Mouse (Mus musculus): ENCODE results near the gene Ift140. TPM values are rescaled to one million over a fixed set of nuclear protein-coding genes. Genes with fewer than 3 reads are reported as not detected.

The Ift140 gene
- polyA plus RNA-seq, 1 experiment from 2014 or later: 20.1 TPM

GRCm38 (mm10) chr17:25083444-25083931 lies 67.6 kb downstream of the Ift140 start, which contains the start of gene Tmem204:
TSS of gene Tmem204 (minus strand) at chr17:25083591.
- Histone ChIP-seq H3K4me3 (ENCODE audit: low read depth, low read length) (no peak within 1 kb of the TSS), H3K27ac (ENCODE audit: low read length) (no peak within 1 kb of the TSS), H3K4me1 (ENCODE audit: control insufficient read depth, insufficient read depth, low read length) (no peaks in the 10 kb centered on the region), H3K4me2 (ENCODE audit: low read length) (no peak within 1 kb of the TSS), H3K9me3 (replicated peaks; ENCODE audit: control insufficient read depth, low read length, poor library complexity, severe bottlenecking) (no peaks in the 10 kb centered on the region), H3K36me3 (ENCODE audit: control insufficient read depth, insufficient read depth, low read length) (no peaks in the 10 kb centered on the region; the same call in 1 of the 2 replicates), H3K9ac (ENCODE audit: low read depth, low read length) (no peak within 1 kb of the TSS), H3K27me3 (ENCODE audit: control insufficient read depth, insufficient read depth, low read depth, low read length) (no peaks in the 10 kb centered on the region)
- 70% methylated on average over 7 of the region's 7 CpGs for WGBS
- no peak for ATAC-seq

GRCm38 (mm10) chr17:25084835-25085385 lies 69.0 kb downstream of the Ift140 start:
- 81% methylated on average over 13 of the region's 13 CpGs for WGBS
- Histone ChIP-seq H3K9me3 (replicated peaks; ENCODE audit: control insufficient read depth, low read length, poor library complexity, severe bottlenecking) (no peaks in the 10 kb centered on the region), H3K27me3 (ENCODE audit: control insufficient read depth, insufficient read depth, low read depth, low read length) (no peaks in the 10 kb centered on the region), H3K4me3 (ENCODE audit: low read depth, low read length) (no peak overlapping the region), H3K4me1 (ENCODE audit: control insufficient read depth, insufficient read depth, low read length) (no peaks in the 10 kb centered on the region), H3K4me2 (ENCODE audit: low read length) (no peak overlapping the region), H3K27ac (ENCODE audit: low read length) (no peak overlapping the region), H3K36me3 (ENCODE audit: control insufficient read depth, insufficient read depth, low read length) (no peaks in the 10 kb centered on the region; the same call in 1 of the 2 replicates), H3K9ac (ENCODE audit: low read depth, low read length) (no peak overlapping the region)
- no peak for ATAC-seq

- no peaks in the 10 kb centered on the region for H3K27me3 ChIP-seq (ENCODE audit: control insufficient read depth, insufficient read depth, low read depth, low read length)
- no peak for ATAC-seq
- H3K4me2 ChIP-seq (ENCODE audit: low read length): no peak overlapping the region
- no peak overlapping the region for H3K4me3 ChIP-seq (ENCODE audit: low read depth, low read length)
- H3K4me1 ChIP-seq (ENCODE audit: control insufficient read depth, insufficient read depth, low read length): no peaks in the 10 kb centered on the region
- 90% methylated on average over 7 of the region's 7 CpGs for WGBS
- no peak overlapping the region for H3K27ac ChIP-seq (ENCODE audit: low read length)
- no peaks in the 10 kb centered on the region; the same call in 1 of the 2 replicates for H3K36me3 ChIP-seq (ENCODE audit: control insufficient read depth, insufficient read depth, low read length)
- H3K9ac ChIP-seq (ENCODE audit: low read depth, low read length): no peak overlapping the region
- no peaks in the 10 kb centered on the region for H3K9me3 ChIP-seq (replicated peaks; ENCODE audit: control insufficient read depth, low read length, poor library complexity, severe bottlenecking)
These were observed 70.8 kb downstream of the Ift140 start for GRCm38 (mm10) chr17:25086724-25087123.

- 94% methylated on average over 10 of the region's 10 CpGs for WGBS
- Histone ChIP-seq H3K27ac (ENCODE audit: low read length) (no peak overlapping the region), H3K9me3 (replicated peaks; ENCODE audit: control insufficient read depth, low read length, poor library complexity, severe bottlenecking) (no peaks in the 10 kb centered on the region), H3K4me2 (ENCODE audit: low read length) (no peak overlapping the region), H3K4me1 (ENCODE audit: control insufficient read depth, insufficient read depth, low read length) (no peaks in the 10 kb centered on the region), H3K36me3 (ENCODE audit: control insufficient read depth, insufficient read depth, low read length) (peaks cover 3% of the 10 kb centered on the region), H3K9ac (ENCODE audit: low read depth, low read length) (no peak overlapping the region), H3K4me3 (ENCODE audit: low read depth, low read length) (no peak overlapping the region), H3K27me3 (ENCODE audit: control insufficient read depth, insufficient read depth, low read depth, low read length) (no peaks in the 10 kb centered on the region)
- ATAC-seq: no peak
These were observed 73.3 kb downstream of the Ift140 start for GRCm38 (mm10) chr17:25089158-25089557.

GRCm38 (mm10) chr17:25090450-25090849 lies 74.6 kb downstream of the Ift140 start:
- 95% methylated on average over 10 of the region's 10 CpGs for WGBS
- no peak overlapping the region for H3K9ac ChIP-seq (ENCODE audit: low read depth, low read length)
- no peak overlapping the region for H3K4me2 ChIP-seq (ENCODE audit: low read length)
- H3K36me3 ChIP-seq (ENCODE audit: control insufficient read depth, insufficient read depth, low read length): peaks cover 5% of the 10 kb centered on the region
- ATAC-seq: no peak
- no peak overlapping the region for H3K27ac ChIP-seq (ENCODE audit: low read length)
- no peaks in the 10 kb centered on the region for H3K4me1 ChIP-seq (ENCODE audit: control insufficient read depth, insufficient read depth, low read length)
- no peak overlapping the region for H3K4me3 ChIP-seq (ENCODE audit: low read depth, low read length)
- H3K9me3 ChIP-seq (replicated peaks; ENCODE audit: control insufficient read depth, low read length, poor library complexity, severe bottlenecking): no peaks in the 10 kb centered on the region
- no peaks in the 10 kb centered on the region for H3K27me3 ChIP-seq (ENCODE audit: control insufficient read depth, insufficient read depth, low read depth, low read length)

GRCm38 (mm10) chr17:25096221-25096620 lies 80.3 kb downstream of the Ift140 start:
- Histone ChIP-seq H3K4me2 (ENCODE audit: low read length) (no peak overlapping the region), H3K4me3 (ENCODE audit: low read depth, low read length) (no peak overlapping the region), H3K9ac (ENCODE audit: low read depth, low read length) (no peak overlapping the region), H3K36me3 (ENCODE audit: control insufficient read depth, insufficient read depth, low read length) (peaks cover 35% of the 10 kb centered on the region), H3K27ac (ENCODE audit: low read length) (no peak overlapping the region), H3K27me3 (ENCODE audit: control insufficient read depth, insufficient read depth, low read depth, low read length) (no peaks in the 10 kb centered on the region), H3K9me3 (replicated peaks; ENCODE audit: control insufficient read depth, low read length, poor library complexity, severe bottlenecking) (no peaks in the 10 kb centered on the region), H3K4me1 (ENCODE audit: control insufficient read depth, insufficient read depth, low read length) (no peaks in the 10 kb centered on the region)
- 82% methylated on average over 2 of the region's 2 CpGs for WGBS
- ATAC-seq: no peak

- Histone ChIP-seq H3K9ac (ENCODE audit: low read depth, low read length) (no peak overlapping the region), H3K4me1 (ENCODE audit: control insufficient read depth, insufficient read depth, low read length) (no peaks in the 10 kb centered on the region), H3K4me2 (ENCODE audit: low read length) (no peak overlapping the region), H3K27ac (ENCODE audit: low read length) (no peak overlapping the region), H3K4me3 (ENCODE audit: low read depth, low read length) (no peak overlapping the region), H3K27me3 (ENCODE audit: control insufficient read depth, insufficient read depth, low read depth, low read length) (no peaks in the 10 kb centered on the region), H3K9me3 (replicated peaks; ENCODE audit: control insufficient read depth, low read length, poor library complexity, severe bottlenecking) (no peaks in the 10 kb centered on the region), H3K36me3 (ENCODE audit: control insufficient read depth, insufficient read depth, low read length) (peaks cover 55% of the 10 kb centered on the region)
- ATAC-seq: no peak
- WGBS: 94% methylated on average over 6 of the region's 6 CpGs
These were observed 84.2 kb downstream of the Ift140 start for GRCm38 (mm10) chr17:25100052-25100451.

GRCm38 (mm10) chr17:25101338-25101737 lies 85.5 kb downstream of the Ift140 start:
- 91% methylated on average over 11 of the region's 11 CpGs for WGBS
- Histone ChIP-seq H3K36me3 (ENCODE audit: control insufficient read depth, insufficient read depth, low read length) (peaks cover 67% of the 10 kb centered on the region), H3K9me3 (replicated peaks; ENCODE audit: control insufficient read depth, low read length, poor library complexity, severe bottlenecking) (no peaks in the 10 kb centered on the region), H3K27ac (ENCODE audit: low read length) (no peak overlapping the region), H3K4me1 (ENCODE audit: control insufficient read depth, insufficient read depth, low read length) (no peaks in the 10 kb centered on the region), H3K9ac (ENCODE audit: low read depth, low read length) (no peak overlapping the region), H3K4me2 (ENCODE audit: low read length) (no peak overlapping the region), H3K27me3 (ENCODE audit: control insufficient read depth, insufficient read depth, low read depth, low read length) (no peaks in the 10 kb centered on the region), H3K4me3 (ENCODE audit: low read depth, low read length) (no peak overlapping the region)
- ATAC-seq: no peak

GRCm38 (mm10) chr17:25107786-25108185 lies 91.9 kb downstream of the Ift140 start:
- ATAC-seq: no peak
- 97% methylated on average over 9 of the region's 16 CpGs for WGBS
- Histone ChIP-seq H3K27ac (ENCODE audit: low read length) (no peak overlapping the region), H3K4me1 (ENCODE audit: control insufficient read depth, insufficient read depth, low read length) (no peaks in the 10 kb centered on the region), H3K9ac (ENCODE audit: low read depth, low read length) (no peak overlapping the region), H3K36me3 (ENCODE audit: control insufficient read depth, insufficient read depth, low read length) (peaks cover 44% of the 10 kb centered on the region), H3K27me3 (ENCODE audit: control insufficient read depth, insufficient read depth, low read depth, low read length) (no peaks in the 10 kb centered on the region), H3K4me2 (ENCODE audit: low read length) (no peak overlapping the region), H3K9me3 (replicated peaks; ENCODE audit: control insufficient read depth, low read length, poor library complexity, severe bottlenecking) (no peaks in the 10 kb centered on the region), H3K4me3 (ENCODE audit: low read depth, low read length) (no peak overlapping the region)

Measured in midbrain, embryonic 16.5 days (tissue).